Mouse (Mus musculus): ENCODE data around the gene Scp2. TPM values are rescaled to one million over a fixed set of nuclear protein-coding genes. Genes with fewer than 3 reads are reported as not detected.

Scp2 gene
- polyA plus RNA-seq, 1 experiment from 2014 or later, result 532 TPM

GRCm38 (mm10) chr4:108068081-108068480, 76.7 kb downstream of the Scp2 start:
- Histone ChIP-seq H3K36me3 (ENCODE audit: insufficient read depth, low read length) (0 out of 2 replicates have a peak, but pooled peaks cover 3% of the 10 kb centered on the region), H3K4me2 (replicated peaks; ENCODE audit: low read depth, low read length) (0 out of 2 replicates have a peak overlapping the region, but pooled peaks have one; percentile 6), H3K9ac (replicated peaks; ENCODE audit: low read depth) (no peak overlapping the region), H3K27me3 (replicated peaks; ENCODE audit: insufficient read depth, low read length) (no peaks in the 10 kb centered on the region), H3K9me3 (ENCODE audit: low read length) (no peaks in the 10 kb centered on the region), H3K4me3 (ENCODE audit: low read depth, low read length) (no peak overlapping the region), H3K4me1 (ENCODE audit: insufficient read depth, low read depth, low read length) (peaks cover 5% of the 10 kb centered on the region; the same call in 1 of the 2 replicates), H3K27ac (ENCODE audit: low read length) (no peak overlapping the region)
- whole genome bisulfite sequencing, result 76% methylated on average over 2 of the region's 2 CpGs
- ATAC-seq (no peak), DNase-seq (ENCODE audit: low spot score) (no peak)
- TF ChIP-seq EP300 (IDR thresholded peaks at IDR 0.05) (no peak), CTCF (IDR thresholded peaks at IDR 0.05) (no peak)

DNA sequence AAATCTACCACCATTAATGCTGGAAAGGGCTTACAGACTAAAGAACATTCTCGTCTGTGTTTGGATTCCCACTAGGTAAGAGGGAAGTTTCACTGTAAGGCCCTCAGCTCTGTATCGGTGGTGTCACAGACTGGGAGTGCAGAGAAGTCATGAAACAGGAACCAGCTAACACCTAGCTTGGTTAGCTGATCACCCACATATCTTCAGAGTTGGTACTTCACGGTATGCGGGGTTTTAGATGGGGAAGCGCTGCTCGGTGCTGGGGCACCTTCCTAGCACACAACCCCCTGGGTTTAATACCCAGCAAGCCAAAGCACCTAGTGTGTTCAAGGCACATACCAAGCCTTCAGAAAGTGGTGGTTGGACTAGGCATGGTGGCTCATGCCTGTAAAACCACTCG, 77.5 kb downstream of the Scp2 start:
- 78% methylated on average over 7 of the region's 7 CpGs for WGBS
- ATAC-seq, result no peak
- Histone ChIP-seq H3K27ac (ENCODE audit: low read length) (no peak overlapping the region), H3K4me1 (ENCODE audit: insufficient read depth, low read depth, low read length) (peaks cover 5% of the 10 kb centered on the region; the same call in 1 of the 2 replicates), H3K9ac (replicated peaks; ENCODE audit: low read depth) (no peak overlapping the region), H3K4me3 (ENCODE audit: low read depth, low read length) (no peak overlapping the region), H3K4me2 (replicated peaks; ENCODE audit: low read depth, low read length) (no peak overlapping the region; the same call in 1 of the 2 replicates), H3K27me3 (replicated peaks; ENCODE audit: insufficient read depth, low read length) (no peaks in the 10 kb centered on the region), H3K9me3 (ENCODE audit: low read length) (no peaks in the 10 kb centered on the region), H3K36me3 (ENCODE audit: insufficient read depth, low read length) (peaks cover 8% of the 10 kb centered on the region; the same call in 1 of the 2 replicates)
- TF ChIP-seq EP300 (IDR thresholded peaks at IDR 0.05), result no peak
- no peak for TF ChIP-seq CTCF (IDR thresholded peaks at IDR 0.05)
- no peak for DNase-seq (ENCODE audit: low spot score)

DNA sequence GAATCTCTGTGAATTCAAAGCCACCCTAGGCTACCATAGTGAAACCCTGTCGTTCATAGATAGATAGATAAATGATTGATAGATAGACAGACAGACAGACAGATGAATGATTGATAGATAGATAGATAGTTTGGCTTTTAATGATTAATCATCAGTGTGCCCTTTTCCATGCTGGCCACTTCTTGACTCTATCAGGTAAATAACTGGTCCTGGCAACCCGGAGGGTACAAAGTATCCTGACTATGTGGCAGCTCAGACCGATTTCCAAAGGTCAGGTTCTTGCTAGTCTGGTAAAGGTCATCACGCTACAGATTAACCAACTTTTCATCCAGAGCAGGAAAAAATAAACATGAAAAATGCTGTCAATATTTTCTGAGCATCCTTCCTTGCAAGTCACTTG, 78.2 kb downstream of the Scp2 start:
- 73% methylated on average over 4 of the region's 4 CpGs for WGBS
- no peak overlapping the region for H3K4me2 ChIP-seq (replicated peaks; ENCODE audit: low read depth, low read length)
- H3K9ac ChIP-seq (replicated peaks; ENCODE audit: low read depth), result no peak overlapping the region
- no peak overlapping the region for H3K4me3 ChIP-seq (ENCODE audit: low read depth, low read length)
- H3K4me1 ChIP-seq (ENCODE audit: insufficient read depth, low read depth, low read length), result peaks cover 5% of the 10 kb centered on the region; the same call in 1 of the 2 replicates
- no peak for TF ChIP-seq CTCF (IDR thresholded peaks at IDR 0.05)
- TF ChIP-seq EP300 (IDR thresholded peaks at IDR 0.05), result no peak
- no peaks in the 10 kb centered on the region for H3K27me3 ChIP-seq (replicated peaks; ENCODE audit: insufficient read depth, low read length)
- ATAC-seq, result no peak
- no peak for DNase-seq (ENCODE audit: low spot score)
- peaks cover 9% of the 10 kb centered on the region; the same call in 1 of the 2 replicates for H3K36me3 ChIP-seq (ENCODE audit: insufficient read depth, low read length)
- no peak overlapping the region for H3K27ac ChIP-seq (ENCODE audit: low read length)
- no peaks in the 10 kb centered on the region for H3K9me3 ChIP-seq (ENCODE audit: low read length)

GRCm38 (mm10) chr4:108065176-108065844, 79.5 kb downstream of the Scp2 start:
- ATAC-seq (no peak), DNase-seq (ENCODE audit: low spot score) (peak; percentile 44)

GRCm38 (mm10) chr4:108063616-108064015, 81.2 kb downstream of the Scp2 start:
- Histone ChIP-seq H3K4me3 (ENCODE audit: low read depth, low read length) (no peak overlapping the region), H3K27me3 (replicated peaks; ENCODE audit: insufficient read depth, low read length) (no peaks in the 10 kb centered on the region), H3K27ac (ENCODE audit: low read length) (no peak overlapping the region), H3K9me3 (ENCODE audit: low read length) (no peaks in the 10 kb centered on the region), H3K36me3 (ENCODE audit: insufficient read depth, low read length) (peaks cover 21% of the 10 kb centered on the region; the same call in 1 of the 2 replicates), H3K9ac (replicated peaks; ENCODE audit: low read depth) (no peak overlapping the region), H3K4me1 (ENCODE audit: insufficient read depth, low read depth, low read length) (no peaks in the 10 kb centered on the region; the same call in 1 of the 2 replicates), H3K4me2 (replicated peaks; ENCODE audit: low read depth, low read length) (no peak overlapping the region)
- ATAC-seq (no peak), DNase-seq (ENCODE audit: low spot score) (no peak)
- 71% methylated on average over 6 of the region's 6 CpGs for WGBS
- TF ChIP-seq EP300 (IDR thresholded peaks at IDR 0.05) (no peak), CTCF (IDR thresholded peaks at IDR 0.05) (no peak)

More at GRCm38 (mm10) chr4:108065176-108065844, 79.5 kb downstream of the Scp2 start:
- 56% methylated on average over 2 of the region's 2 CpGs for WGBS
- H3K4me3 ChIP-seq (ENCODE audit: low read depth, low read length), result no peak overlapping the region
- no peak overlapping the region for H3K4me2 ChIP-seq (replicated peaks; ENCODE audit: low read depth, low read length)
- peaks cover 9% of the 10 kb centered on the region; the same call in 1 of the 2 replicates for H3K36me3 ChIP-seq (ENCODE audit: insufficient read depth, low read length)
- no peaks in the 10 kb centered on the region for H3K27me3 ChIP-seq (replicated peaks; ENCODE audit: insufficient read depth, low read length)
- H3K4me1 ChIP-seq (ENCODE audit: insufficient read depth, low read depth, low read length), result peaks cover 5% of the 10 kb centered on the region; the same call in 1 of the 2 replicates
- no peak overlapping the region for H3K9ac ChIP-seq (replicated peaks; ENCODE audit: low read depth)
- H3K9me3 ChIP-seq (ENCODE audit: low read length), result no peaks in the 10 kb centered on the region
- TF ChIP-seq CTCF (IDR thresholded peaks at IDR 0.05) (no peak), EP300 (IDR thresholded peaks at IDR 0.05) (no peak)
- H3K27ac ChIP-seq (ENCODE audit: low read length), result no peak overlapping the region

- no peak for DNase-seq (ENCODE audit: low spot score)
- Histone ChIP-seq H3K27ac (ENCODE audit: low read length) (no peak overlapping the region), H3K9me3 (ENCODE audit: low read length) (no peaks in the 10 kb centered on the region), H3K4me3 (ENCODE audit: low read depth, low read length) (no peak overlapping the region), H3K36me3 (ENCODE audit: insufficient read depth, low read length) (peaks cover 19% of the 10 kb centered on the region; the same call in 1 of the 2 replicates), H3K4me2 (replicated peaks; ENCODE audit: low read depth, low read length) (no peak overlapping the region), H3K9ac (replicated peaks; ENCODE audit: low read depth) (no peak overlapping the region), H3K4me1 (ENCODE audit: insufficient read depth, low read depth, low read length) (no peaks in the 10 kb centered on the region; the same call in 1 of the 2 replicates), H3K27me3 (replicated peaks; ENCODE audit: insufficient read depth, low read length) (no peaks in the 10 kb centered on the region)
- WGBS, result 89% methylated on average over 5 of the region's 5 CpGs
- no peak for ATAC-seq
- no peak for TF ChIP-seq CTCF (IDR thresholded peaks at IDR 0.05)
- TF ChIP-seq EP300 (IDR thresholded peaks at IDR 0.05), result no peak
These were observed 82.3 kb downstream of the Scp2 start for GRCm38 (mm10) chr4:108062524-108062923.

All from lung, postnatal 0 days (tissue).